Mouse (Mus musculus) thymus, postnatal 10 days (tissue): ENCODE data around the gene Notch3.
"Not testable (repeated sequence)": the region's sequence is repeated elsewhere in the genome, so short reads cannot be mapped to it uniquely, and the experiment has no call there.

Experiments
- DNase-seq, 2 experiments: peaks; one replicate each; pipeline ENCODE4 v3.0.0; 2021; ENCODE audit warnings: low spot score in 2 of 2

Notch3 gene

GRCm38 (mm10) chr17:32119196-32119595 is 47.5 kb downstream of the Notch3 start:
- no peak for DNase-seq

- no peak for DNase-seq
Observed at GRCm38 (mm10) chr17:32118484-32118883, 48.2 kb downstream of the Notch3 start.

DNA sequence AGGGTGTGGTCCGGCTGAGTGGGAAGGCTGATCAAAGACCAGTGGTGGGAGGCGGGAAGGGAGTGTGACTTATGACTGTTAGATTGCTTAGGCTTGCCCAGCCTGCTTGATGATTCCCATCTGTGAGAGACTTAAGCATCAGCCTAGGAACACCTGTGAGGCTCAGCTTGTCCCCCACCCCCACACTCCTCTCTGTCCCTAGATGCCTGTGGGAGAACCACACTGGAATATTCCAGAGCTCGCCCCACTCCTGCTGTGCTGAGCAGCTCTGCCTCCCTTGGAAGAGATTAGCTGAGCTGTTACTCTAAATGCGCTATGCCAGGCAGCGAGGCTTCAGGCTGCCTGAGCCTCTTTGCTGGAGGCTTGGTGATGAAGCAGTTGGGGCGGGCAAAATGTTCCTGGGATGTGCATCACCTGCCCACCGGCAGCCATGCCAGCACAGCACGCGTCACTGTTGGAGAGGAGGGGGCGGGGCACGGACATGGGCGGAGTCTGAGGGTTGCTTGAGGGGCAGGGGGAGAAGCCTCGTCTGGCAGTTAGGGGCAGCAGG is 48.7 kb downstream of the Notch3 start:
- DNase-seq, result peak; percentile 35 to 51

- DNase-seq, result no peak
Observed at GRCm38 (mm10) chr17:32117287-32117871, 49.3 kb downstream of the Notch3 start.

- no peak for DNase-seq
Observed at GRCm38 (mm10) chr17:32116586-32117286, 49.9 kb downstream of the Notch3 start.

- not testable (repeated sequence) for DNase-seq
Observed at GRCm38 (mm10) chr17:32114486-32114885, 52.2 kb downstream of the Notch3 start.

DNA sequence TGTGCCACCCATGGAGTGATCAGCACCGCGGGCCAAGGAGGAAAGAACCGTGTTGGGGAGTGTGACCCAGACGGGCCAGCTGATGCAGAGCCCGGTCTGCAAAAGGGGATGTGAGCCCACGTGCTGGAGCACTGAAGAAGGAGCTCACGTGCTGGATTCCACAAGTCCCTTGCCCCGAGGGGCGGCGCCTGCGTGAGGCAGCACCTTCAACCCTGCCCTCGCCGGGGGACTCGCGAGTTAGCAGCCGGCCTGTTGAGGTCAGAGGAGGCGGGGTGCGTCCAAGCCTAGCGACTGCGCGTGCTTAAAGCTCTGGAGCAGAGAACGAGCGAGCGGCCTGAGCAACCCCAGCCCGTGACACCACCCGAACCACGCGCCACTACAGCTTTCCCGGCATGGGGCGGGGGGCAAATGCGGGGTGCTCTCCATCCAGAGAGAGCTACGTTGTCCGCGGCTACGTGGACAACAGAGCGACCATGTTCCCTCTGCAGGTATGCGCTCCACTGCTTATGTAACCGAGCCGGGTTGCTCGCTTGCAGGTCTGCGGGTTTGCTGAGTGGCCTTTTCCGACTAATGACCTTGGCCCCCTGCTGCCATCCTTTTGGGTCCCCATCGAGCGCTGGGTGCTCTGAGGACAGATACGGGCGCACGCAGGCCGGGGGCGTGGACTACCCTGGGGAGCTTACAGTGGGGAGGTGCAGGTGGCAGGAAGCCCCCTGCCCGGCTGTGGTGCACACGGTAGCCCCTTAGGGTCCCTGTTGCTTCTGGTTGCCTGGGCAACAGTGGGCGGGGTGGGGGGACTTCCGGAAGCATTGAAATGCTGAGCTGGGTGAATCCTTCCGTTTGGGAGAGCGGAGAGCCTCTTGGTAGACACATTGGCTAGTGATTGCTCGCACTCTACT is 52.9 kb downstream of the Notch3 start:
- peak; percentile 70 to 71 for DNase-seq

GRCm38 (mm10) chr17:32113255-32113522 is 53.5 kb downstream of the Notch3 start:
- DNase-seq, result no peak

DNA sequence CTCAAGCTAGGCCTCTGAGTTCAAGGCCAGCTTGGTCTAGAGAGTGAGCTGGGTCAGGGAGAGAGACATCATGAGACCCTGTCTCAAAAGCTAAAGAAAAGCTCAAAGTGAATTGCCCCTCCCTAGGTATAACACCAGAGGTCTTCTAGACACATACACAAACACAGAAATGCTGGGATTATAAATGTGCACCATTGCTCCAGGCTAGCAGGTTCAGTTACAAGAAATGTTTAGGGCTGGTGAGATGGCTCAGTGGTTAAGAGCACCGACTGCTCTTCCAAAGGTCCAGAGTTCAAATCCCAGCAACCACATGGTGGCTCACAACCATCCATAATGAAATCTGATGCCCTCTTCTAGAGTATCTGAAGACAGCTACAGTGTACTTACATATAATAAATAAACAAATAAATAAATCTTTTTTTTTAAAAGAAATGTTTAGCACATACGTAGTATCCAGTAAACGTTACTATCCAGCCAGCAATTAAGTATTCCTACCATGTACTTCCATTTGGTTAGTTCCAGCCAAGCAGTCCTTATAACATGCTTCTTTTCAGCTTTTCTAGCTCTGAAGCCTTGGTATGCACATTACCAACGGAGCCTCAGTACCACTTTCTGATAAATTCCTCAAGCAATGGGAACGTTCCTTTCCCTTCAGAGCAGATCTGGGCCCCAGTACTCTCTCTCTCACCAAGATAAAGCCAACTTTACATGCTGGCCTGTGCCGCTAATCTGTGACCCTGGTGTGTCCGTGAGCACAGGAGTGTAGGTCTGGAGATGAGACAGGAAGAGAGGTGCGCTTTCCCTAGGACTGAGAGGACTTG is 54.0 kb downstream of the Notch3 start:
- no peak for DNase-seq

GRCm38 (mm10) chr17:32110980-32111780 is 55.5 kb downstream of the Notch3 start:
- no peak for DNase-seq

- DNase-seq, result no peak
Observed at GRCm38 (mm10) chr17:32110424-32110823, 56.2 kb downstream of the Notch3 start.

GRCm38 (mm10) chr17:32109201-32109940 is 57.3 kb downstream of the Notch3 start:
- DNase-seq, result no peak

GRCm38 (mm10) chr17:32108320-32109011 is 58.2 kb downstream of the Notch3 start:
- not testable (repeated sequence) for DNase-seq

GRCm38 (mm10) chr17:32107877-32108276 is 58.8 kb downstream of the Notch3 start:
- DNase-seq, result no peak

GRCm38 (mm10) chr17:32106358-32106757 is 60.3 kb downstream of the Notch3 start:
- no peak for DNase-seq

GRCm38 (mm10) chr17:32103054-32103453 is 63.6 kb downstream of the Notch3 start:
- DNase-seq, result no peak

- peak; percentile 63 to 70 for DNase-seq
Observed at GRCm38 (mm10) chr17:32099943-32100586, 66.6 kb downstream of the Notch3 start.

GRCm38 (mm10) chr17:32099574-32099942 is 67.1 kb downstream of the Notch3 start:
- DNase-seq, result no peak

- DNase-seq, result not testable (repeated sequence)
Observed at GRCm38 (mm10) chr17:32098905-32099304, 67.7 kb downstream of the Notch3 start.
